Mouse (Mus musculus) E14TG2a.4 (cell line): Measurements from ENCODE around the gene Gm13691.

Experiments
- CTCF ChIP-seq: conservative IDR thresholded peaks from 2 replicates; pipeline ENCODE4 v1.5.1; 2014; ENCODE audit warnings: low read length
- NANOG ChIP-seq: IDR thresholded peaks from 2 replicates; pipeline ENCODE4 v1.6.1; 2014; ENCODE audit warnings: borderline replicate concordance, low read length, mixed read lengths
- POU5F1 ChIP-seq: IDR thresholded peaks from 2 replicates; pipeline ENCODE4 v1.6.1; 2014; ENCODE audit warnings: low read length, borderline replicate concordance

DNA sequence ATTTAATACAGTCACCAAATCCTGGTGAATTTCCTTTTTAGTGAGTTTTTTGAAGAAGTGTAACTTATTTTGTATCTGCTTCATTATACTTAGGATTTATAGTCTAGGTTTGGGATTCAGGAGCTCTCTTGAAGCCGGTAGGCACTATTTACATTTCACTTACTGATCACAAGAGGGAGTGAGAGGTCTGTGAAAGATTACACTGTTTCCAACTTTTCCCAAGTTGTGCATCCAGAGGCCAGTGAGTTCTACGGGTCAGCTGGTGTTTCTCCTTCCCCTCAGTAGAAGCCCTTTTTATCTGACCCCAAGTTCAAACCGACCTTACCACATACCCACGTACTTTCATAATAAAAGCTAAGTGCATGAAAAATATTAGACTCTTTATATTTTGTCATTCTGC is 47.0 kb downstream of the Gm13691 start:
- TF ChIP-seq CTCF (no peak), NANOG (no peak), POU5F1 (no peak)
